Mouse (Mus musculus): ENCODE measurements at regions not wholly inside any gene's neighbourhood (a gene's known extent, or its start where the extent isn't known, plus 50 kb on each side); places are given as distances from the start of the nearest gene placed in this dataset.

- in situ Hi-C loops (cut with MboI, MseI) = no loop called here
Measured at GRCm38 (mm10) chr2:9267675-9268074, 613.4 kb upstream of the 4930412O13Rik start.

- in situ Hi-C loops (cut with MboI, MseI) = no loop called here
Measured at GRCm38 (mm10) chr2:9283441-9283840, 597.6 kb upstream of the 4930412O13Rik start.

GRCm38 (mm10) chr2:9285800-9286199 is 595.3 kb upstream of the 4930412O13Rik start:
- in situ Hi-C loops (cut with MboI, MseI) = no loop called here

- in situ Hi-C loops (cut with MboI, MseI) = no loop called here
Measured at GRCm38 (mm10) chr2:9287077-9287476, 594.0 kb upstream of the 4930412O13Rik start.

- in situ Hi-C loops (cut with MboI, MseI) = no loop called here
Measured at GRCm38 (mm10) chr2:9287623-9288022, 593.4 kb upstream of the 4930412O13Rik start.

- in situ Hi-C loops (cut with MboI, MseI) = no loop called here
Measured at GRCm38 (mm10) chr2:9331630-9332352, 549.3 kb upstream of the 4930412O13Rik start.

- in situ Hi-C loops (cut with MboI, MseI) = loop anchor here (10.0 kb wide), 1 partner anchor 594 kb away; no protein-coding TSS in a partner anchor
Measured at GRCm38 (mm10) chr2:9348982-9349381, 532.1 kb upstream of the 4930412O13Rik start.

GRCm38 (mm10) chr2:9349994-9350393 is 531.1 kb upstream of the 4930412O13Rik start:
- in situ Hi-C loops (cut with MboI, MseI) = loop anchor here (10.0 kb wide), 2 partner anchors 535 to 595 kb away; partner anchors contain the start of genes 4930412O13Rik and 9230102O04Rik

GRCm38 (mm10) chr2:9352190-9352589 is 528.9 kb upstream of the 4930412O13Rik start:
- in situ Hi-C loops (cut with MboI, MseI) = loop anchor here (10.0 kb wide), 1 partner anchor 533 kb away; the partner anchor contains the start of genes 4930412O13Rik and 9230102O04Rik

- in situ Hi-C loops (cut with MboI, MseI) = no loop called here
Measured at GRCm38 (mm10) chr2:9360020-9360419, 521.0 kb upstream of the 4930412O13Rik start.

GRCm38 (mm10) chr2:9367801-9368584 is 513.1 kb upstream of the 4930412O13Rik start:
- in situ Hi-C loops (cut with MboI, MseI) = no loop called here

GRCm38 (mm10) chr2:9369572-9369971 is 511.5 kb upstream of the 4930412O13Rik start:
- in situ Hi-C loops (cut with MboI, MseI) = no loop called here

GRCm38 (mm10) chr2:9386566-9386965 is 494.5 kb upstream of the 4930412O13Rik start:
- in situ Hi-C loops (cut with MboI, MseI) = no loop called here

- in situ Hi-C loops (cut with MboI, MseI) = no loop called here
Measured at GRCm38 (mm10) chr2:9388058-9388457, 493.0 kb upstream of the 4930412O13Rik start.

- in situ Hi-C loops (cut with MboI, MseI) = no loop called here
Measured at GRCm38 (mm10) chr2:9395379-9395999, 485.6 kb upstream of the 4930412O13Rik start.

GRCm38 (mm10) chr2:9401461-9401860 is 479.6 kb upstream of the 4930412O13Rik start:
- in situ Hi-C loops (cut with MboI, MseI) = no loop called here

GRCm38 (mm10) chr2:9402281-9402680 is 478.8 kb upstream of the 4930412O13Rik start:
- in situ Hi-C loops (cut with MboI, MseI) = no loop called here

GRCm38 (mm10) chr2:9409075-9409474 is 472.0 kb upstream of the 4930412O13Rik start:
- in situ Hi-C loops (cut with MboI, MseI) = no loop called here

- in situ Hi-C loops (cut with MboI, MseI) = no loop called here
Measured at GRCm38 (mm10) chr2:9422686-9423085, 458.4 kb upstream of the 4930412O13Rik start.

- in situ Hi-C loops (cut with MboI, MseI) = no loop called here
Measured at GRCm38 (mm10) chr2:9423534-9423933, 457.5 kb upstream of the 4930412O13Rik start.

- in situ Hi-C loops (cut with MboI, MseI) = no loop called here
Measured at GRCm38 (mm10) chr2:9433110-9433940, 447.7 kb upstream of the 4930412O13Rik start.

Data from regulatory T cell (primary cell).